Mouse (Mus musculus) MEL (cell line): ENCODE data around the gene Arntl.

Source experiments
- CTCF ChIP-seq, 3 experiments: IDR thresholded peaks in 2 of 3; conservative IDR thresholded peaks in 1 of 3; 2 replicates each; pipeline ENCODE4 v1.5.1; 2011 to 2012; ENCODE audit warnings: low read length in 3 of 3, low read depth in 2 of 3, mild to moderate bottlenecking in 2 of 3, improper control_type of control experiment in 1 of 3, inconsistent platforms in 1 of 3, mixed read lengths in 1 of 3, moderate library complexity in 1 of 3; ENCODE audit not compliant: control insufficient read depth in 1 of 3, insufficient read depth in 1 of 3, poor library complexity in 1 of 3, severe bottlenecking in 1 of 3
- ZMIZ1 ChIP-seq: IDR thresholded peaks from 2 replicates; pipeline ENCODE4 v1.6.1; 2012; ENCODE audit warnings: low read depth, mild to moderate bottlenecking, inconsistent platforms, low read length, improper control_type of control experiment, moderate library complexity

DNA sequence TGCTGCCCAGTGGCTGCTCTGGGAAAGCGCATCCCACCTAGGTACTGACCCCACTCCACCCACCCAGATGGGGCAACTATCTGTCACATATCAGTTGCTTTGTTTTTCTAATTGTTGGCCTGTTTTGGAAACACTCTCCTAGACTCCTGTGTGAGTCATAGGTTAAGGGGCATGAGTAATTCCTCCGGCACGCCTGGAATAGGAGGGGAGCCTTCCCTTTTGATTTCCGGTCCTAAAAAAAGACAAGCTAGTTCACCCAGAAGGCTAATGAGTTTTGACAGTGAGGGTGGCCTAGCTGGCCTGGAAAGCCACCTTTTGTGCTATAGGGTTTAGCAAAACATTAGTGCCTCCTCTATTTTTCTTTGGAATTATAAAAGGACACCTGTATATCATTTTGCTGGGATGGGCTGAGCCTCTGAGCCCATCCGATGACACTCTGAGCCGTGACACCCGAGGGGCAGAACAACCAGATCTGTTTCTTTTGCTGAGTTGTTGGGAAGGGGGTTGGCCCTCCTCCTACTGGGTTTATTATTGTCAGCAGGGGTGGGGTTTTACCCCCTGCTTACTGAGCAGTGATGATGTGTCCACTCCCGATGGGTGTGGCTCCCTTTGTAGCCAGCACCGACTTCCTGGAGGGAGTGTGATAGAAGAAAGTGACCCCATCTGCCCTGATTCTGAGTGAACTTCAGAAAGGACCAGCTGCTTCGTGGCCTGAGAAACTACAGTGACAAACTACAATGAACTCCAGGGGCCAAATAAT is 21.0 kb upstream of the Arntl start:
- TF ChIP-seq ZMIZ1 (no peak), CTCF (IDR thresholded peaks at IDR 0.05 in 2 of 3, conservative IDR thresholded peaks at IDR 0.05 in 1 of 3; ENCODE audit: control insufficient read depth in 1 of 3, insufficient read depth in 1 of 3, low read depth in 2 of 3, low read length in 3 of 3, poor library complexity in 1 of 3, severe bottlenecking in 1 of 3) (no peak)
